Mouse (Mus musculus) retina, adult 2 months (tissue): ENCODE data around the gene Cyp4f37.

Source experiments
- DNase-seq: peaks from one replicate; pipeline ENCODE4 v3.0.0-alpha.2; 2012; ENCODE audit warnings: low read depth, low spot score

Cyp4f37 gene

DNA sequence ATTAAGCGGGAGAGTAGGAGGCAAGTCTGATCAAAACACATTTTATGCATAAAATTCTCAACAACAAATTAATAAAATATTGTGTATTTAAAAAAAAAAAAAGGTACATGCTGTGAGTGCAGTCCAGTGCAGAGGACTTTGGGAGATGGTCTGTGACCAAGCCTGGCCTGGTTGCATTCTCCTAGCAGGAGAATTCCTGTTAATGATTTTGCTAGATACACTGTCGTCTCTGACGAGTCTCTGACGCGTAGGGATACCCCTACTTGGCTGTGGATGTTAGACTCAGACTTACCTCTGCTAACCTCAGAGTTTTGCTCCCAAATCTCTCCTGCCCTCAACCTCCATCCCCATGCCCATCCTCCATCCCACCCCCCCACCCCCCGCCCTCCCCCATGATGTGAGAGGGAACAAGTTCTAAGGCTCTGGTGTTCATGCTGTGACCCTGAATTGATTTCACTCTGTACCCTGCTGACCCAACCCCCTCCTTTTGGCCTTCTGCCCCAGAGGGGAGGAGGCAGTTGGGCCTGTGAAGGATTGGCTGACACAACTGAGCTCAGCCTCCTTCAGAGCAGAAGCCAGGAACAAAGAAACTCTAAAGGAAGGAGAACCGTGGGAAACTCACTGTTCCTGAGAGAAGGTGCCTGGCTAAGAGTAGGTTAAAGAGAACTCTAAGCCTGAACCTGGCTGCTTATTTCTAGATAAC is 64.1 kb downstream of the Cyp4f37 start, which contains the start of gene Cyp4f15:
Gene Cyp4f15, plus strand, starts transcription at position 580 of the 703 bp plus-strand sequence.
- DNase-seq = no peak
